Mouse (Mus musculus) heart, adult 2 months (tissue): ENCODE measurements at regions not wholly inside any gene's neighbourhood (a gene's known extent, or its start where the extent isn't known, plus 50 kb on each side); places are given as distances from the start of the nearest gene placed in this dataset.
"Not testable (repeated sequence)": the region's sequence is repeated elsewhere in the genome, so short reads cannot be mapped to it uniquely, and the experiment has no call there.

Experiments used
- CTCF ChIP-seq: fragments of 200-600 bp; IDR thresholded peaks from 2 replicates; pipeline ENCODE4 v1.8.1; 2022; ENCODE audit warnings: antibody characterized with exemption, mild to moderate bottlenecking, moderate library complexity
- POLR2A ChIP-seq: fragments of 200-500 bp; IDR thresholded peaks from 2 replicates; pipeline ENCODE4 v1.6.1; 2011; ENCODE audit warnings: mild to moderate bottlenecking, low read depth, low read length, control low read depth; ENCODE audit not compliant: insufficient read depth

GRCm38 (mm10) chr13:52252726-52253125 is 278.4 kb downstream of the Diras2 start:
- TF ChIP-seq CTCF, POLR2A: not testable (repeated sequence)
